Mouse (Mus musculus) layer of hippocampus, postnatal 36 days (tissue): Measurements from ENCODE around the gene Gm11127. TPM values are rescaled to one million over a fixed set of nuclear protein-coding genes. Genes with fewer than 3 reads are reported as not detected.
"Not testable (repeated sequence)": the region's sequence is repeated elsewhere in the genome, so short reads cannot be mapped to it uniquely, and the experiment has no call there.

ENCODE experiments used
- DNase-seq, 2 experiments: peaks; one replicate each; pipeline ENCODE4 v3.0.0; 2022
- total RNA-seq, 2 experiments: library from RNA; stranded (reverse); gene quantifications; 2 replicates each; pipeline ENCODE4 v1.2.3; 2021

Gm11127 gene
- total RNA-seq = 1 to 10 TPM; 1.2 to 1.9 TPM

DNA sequence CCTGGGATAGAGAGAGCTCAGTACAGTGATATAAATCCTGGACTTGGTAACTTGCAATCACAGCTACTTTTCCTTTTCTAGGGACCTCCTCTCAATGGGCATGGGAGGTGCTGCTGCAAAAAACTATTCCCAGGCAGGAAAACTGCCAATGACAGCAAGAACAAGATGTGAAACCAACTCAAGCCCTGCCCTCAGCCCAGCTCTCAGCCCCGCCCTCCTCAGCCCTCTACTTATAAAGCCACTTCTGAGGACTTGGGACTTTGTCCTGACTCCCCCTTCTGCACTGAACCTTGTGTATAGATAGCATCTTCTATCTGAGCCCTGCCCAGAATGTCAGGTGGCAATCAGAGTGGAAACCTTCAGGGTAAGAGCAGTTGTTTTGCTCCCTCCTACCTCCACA is at the start of gene Gm11127:
Gene Gm11127, minus strand, starts transcription at position 10 of the 400 bp plus-strand sequence.
- DNase-seq = not testable (repeated sequence)

DNA sequence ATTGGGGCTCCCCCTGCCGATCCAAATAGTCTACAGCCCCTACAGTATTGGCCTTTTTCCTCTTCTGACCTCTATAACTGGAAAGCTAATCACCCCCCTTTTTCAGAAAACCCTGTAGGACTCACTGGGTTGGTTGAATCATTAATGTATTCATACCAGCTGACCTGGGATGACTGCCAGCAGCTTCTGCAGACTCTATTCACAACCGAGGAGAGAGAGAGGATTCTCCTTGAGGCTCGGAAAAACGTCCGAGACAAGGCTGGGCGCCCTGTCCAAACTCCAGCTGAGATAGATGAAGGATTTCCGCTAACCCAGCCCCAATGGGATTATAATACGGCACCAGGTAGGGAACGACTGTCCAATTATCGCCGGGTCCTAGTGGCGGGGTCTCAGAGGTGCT is 43.9 kb upstream of the Gm11127 start:
- not testable (repeated sequence) for DNase-seq

DNA sequence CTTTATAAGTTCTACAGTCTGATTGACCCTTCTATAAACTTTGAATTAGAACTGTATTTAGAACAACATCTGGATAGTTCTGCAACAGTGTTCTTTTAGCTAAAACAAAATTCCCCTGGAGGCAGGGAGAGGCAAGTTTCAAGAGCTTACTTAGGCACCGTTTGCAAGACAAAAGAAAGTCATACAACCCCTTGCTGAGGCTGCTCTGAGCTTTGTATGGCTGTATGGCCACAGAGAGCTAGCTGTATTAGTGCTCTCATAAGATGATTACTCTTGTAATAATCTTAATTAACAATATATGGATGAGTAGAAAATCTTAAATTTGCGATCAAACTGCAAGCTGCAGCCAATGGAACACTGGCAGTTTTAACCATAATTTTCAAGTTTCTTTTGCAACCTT is 41.4 kb upstream of the Gm11127 start:
- not testable (repeated sequence) for DNase-seq

DNA sequence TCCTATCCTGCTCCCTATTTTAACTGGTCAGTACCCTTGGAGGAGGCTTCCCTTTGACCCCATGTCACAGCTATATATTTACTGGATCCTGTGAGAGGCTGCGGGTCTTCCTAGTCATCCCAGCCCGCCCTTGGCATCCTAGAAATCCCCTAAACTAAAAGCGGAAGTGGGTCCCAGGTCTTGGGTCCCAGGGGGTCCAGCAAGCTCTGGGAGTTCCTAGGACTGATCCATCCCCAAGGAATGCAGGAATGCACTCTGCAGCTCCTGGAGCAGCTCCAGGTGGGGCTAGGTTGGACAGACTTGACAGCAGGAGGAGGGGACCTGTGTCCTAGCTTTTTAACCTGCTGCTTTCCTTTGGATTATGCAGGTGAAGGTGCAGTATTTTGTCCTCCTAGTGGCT is 35.8 kb upstream of the Gm11127 start:
- no peak for DNase-seq

DNA sequence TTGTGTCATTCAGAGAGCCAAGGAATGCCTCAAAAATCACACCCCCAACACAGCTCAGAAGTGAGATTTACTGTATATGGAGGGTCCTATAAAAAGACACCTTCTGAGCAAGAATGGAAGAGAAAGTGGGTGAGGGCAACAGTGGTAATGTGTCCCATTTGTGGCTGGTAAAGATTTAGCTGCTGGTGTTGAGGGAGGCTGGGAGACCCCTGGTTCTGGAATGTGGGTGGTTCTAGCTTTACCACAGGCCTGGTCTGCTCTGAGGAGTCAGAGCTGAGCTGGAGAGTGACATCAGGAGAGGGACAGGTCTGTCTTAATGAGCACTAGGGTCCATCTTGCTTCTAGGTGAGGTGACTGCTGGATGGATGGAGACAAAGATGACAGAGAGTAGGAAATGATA is 34.3 kb upstream of the Gm11127 start:
- not testable (repeated sequence) for DNase-seq

GRCm38 (mm10) chr17:36091933-36092332 is 33.8 kb upstream of the Gm11127 start:
- not testable (repeated sequence) for DNase-seq

DNA sequence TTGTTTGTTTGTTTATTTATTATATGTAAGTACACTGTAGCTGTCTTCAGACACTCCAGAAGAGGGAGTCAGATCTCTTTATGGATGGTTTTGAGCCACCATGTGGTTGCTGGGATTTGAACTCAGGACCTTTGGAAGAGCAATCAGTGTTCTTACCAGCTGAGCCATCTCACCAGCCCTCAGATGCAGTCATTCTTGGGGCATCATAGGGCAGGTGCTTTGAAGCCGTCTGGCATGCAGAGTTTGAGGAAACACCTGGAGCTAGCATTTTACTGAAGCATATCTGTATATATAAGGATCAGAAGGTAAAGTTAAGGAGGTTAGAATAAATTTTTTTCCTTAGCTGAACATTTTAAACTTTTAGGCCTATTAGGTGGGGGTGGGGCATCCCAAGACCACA is 27.8 kb upstream of the Gm11127 start:
- not testable (repeated sequence) for DNase-seq

DNA sequence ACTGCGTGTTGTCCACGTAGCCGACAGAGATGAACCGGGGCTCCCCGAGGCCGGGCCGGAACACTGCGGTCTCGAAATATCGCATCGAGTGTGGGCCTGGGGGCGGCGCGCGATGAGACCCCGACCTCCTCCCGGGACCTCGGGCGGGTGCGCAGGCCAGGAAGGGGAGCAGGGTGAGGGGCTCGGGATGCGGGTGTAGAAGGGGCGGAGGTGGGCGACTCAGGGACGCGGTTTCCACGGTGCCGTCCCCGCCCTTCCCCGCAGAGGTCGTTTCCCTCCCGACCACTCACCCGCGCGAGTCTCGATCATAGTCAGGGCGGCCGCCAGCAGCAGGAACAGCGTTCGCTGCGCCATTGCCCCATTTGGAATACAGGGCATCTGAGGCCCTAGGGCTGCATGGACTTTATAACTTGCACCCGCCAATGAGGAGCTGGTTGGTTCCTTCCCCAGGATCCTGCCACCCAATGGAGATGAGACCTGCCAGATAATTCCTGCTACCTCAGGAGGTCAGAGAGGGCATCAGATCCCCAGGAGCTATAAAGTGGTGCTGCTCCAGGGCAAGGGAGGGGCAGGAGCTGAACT is 25.8 kb upstream of the Gm11127 start:
- DNase-seq = no peak

- no peak for DNase-seq
Measured at GRCm38 (mm10) chr17:36083266-36083869, 25.2 kb upstream of the Gm11127 start.

- not testable (repeated sequence) for DNase-seq
Measured at GRCm38 (mm10) chr17:36082519-36083232, 24.5 kb upstream of the Gm11127 start.

GRCm38 (mm10) chr17:36081901-36082300 is 23.7 kb upstream of the Gm11127 start:
- DNase-seq = not testable (repeated sequence)

DNA sequence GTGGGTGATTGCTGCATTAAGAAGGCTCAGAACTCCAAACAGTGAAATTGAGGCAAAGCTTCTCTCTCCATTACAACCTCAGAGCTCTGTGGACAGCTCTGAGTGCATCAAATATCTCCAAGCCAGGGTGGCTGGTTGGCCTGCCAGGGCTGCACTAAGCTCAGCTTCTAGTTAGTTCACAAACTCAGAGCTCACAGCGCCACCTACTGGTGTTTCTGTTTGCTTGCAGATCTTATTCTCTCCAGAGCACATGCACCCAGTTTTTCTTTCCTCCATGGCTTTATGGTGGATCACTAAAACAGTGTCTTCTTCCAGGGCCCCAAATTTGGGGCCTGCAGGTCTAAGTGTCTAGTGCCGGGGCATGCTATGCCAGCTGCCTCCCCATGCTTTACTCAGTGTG is 2.7 kb upstream of the Gm11127 start:
- DNase-seq = peak; percentile 80 to 83

DNA sequence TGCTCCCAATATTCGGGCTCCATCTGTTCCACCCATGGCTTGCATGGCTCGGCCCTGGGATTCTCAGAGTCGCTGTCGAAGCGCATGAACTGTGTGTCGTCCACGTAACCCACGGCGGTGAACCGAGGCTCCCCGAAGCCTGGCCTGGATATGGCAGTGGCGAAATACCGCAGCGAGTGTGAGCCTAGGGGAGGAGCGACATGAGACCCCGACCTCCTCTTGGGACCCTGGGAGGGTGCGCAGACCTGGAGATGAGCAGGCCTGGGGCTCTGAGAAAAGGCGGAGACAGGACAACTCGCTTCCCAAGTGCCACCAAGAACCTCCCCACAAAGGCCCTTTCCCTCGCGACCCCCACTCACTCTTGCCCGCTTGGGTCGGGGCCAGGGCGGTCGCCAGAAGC is 244 bp downstream of the Gm11127 start:
- DNase-seq = not testable (repeated sequence)

DNA sequence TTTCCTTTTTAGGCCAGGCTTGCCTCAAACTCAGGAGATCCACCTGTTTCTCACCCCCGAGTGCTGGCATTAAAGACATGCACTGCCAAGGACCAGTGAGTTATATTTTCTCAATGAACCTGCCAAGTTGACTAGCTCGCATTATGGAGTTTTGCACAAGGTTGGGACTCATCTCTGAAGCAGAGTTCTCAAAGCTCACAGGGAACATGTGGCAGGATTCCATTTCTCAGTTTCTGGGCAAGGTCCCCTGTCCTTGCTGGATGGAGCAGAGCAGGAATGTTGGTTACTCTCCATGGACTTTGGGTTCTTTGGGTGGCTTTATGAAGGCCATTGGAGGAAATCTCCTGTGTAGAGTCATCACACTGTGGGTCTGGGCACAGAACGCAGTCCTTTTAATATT is 14.9 kb downstream of the Gm11127 start:
- DNase-seq = no peak

GRCm38 (mm10) chr17:36042610-36043169 is 15.5 kb downstream of the Gm11127 start, which contains the start of the genes H2-T22 and Gm6034:
H2-T22 (minus strand) TSS chr17:36042747.
Gm6034 (plus strand) TSS chr17:36042961.
- DNase-seq = peak; percentile 66 to 68

DNA sequence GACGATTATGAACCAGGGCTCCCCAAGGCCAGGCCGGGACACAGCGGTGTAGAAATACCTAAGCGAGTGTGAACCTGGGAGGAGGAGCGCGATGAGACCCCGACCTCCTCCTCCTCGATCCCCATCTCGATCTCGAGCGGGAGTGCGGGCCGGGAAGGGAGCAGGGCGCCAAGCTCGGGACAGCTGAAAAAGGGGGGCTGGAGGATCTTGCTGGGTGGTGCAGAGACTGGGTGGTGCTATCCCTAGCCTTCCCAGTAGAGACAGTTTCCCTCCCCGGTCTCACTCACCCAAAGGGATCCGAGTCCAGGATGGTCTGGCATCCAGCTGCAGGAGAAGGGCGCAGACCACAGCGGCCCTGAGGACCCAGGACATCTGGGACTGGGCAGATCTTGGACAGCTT is 16.1 kb downstream of the Gm11127 start:
- peak; percentile 12 to 16 for DNase-seq

- not testable (repeated sequence) for DNase-seq
Measured at GRCm38 (mm10) chr17:36040604-36041003, 17.6 kb downstream of the Gm11127 start.

- not testable (repeated sequence) for DNase-seq
Measured at GRCm38 (mm10) chr17:36036126-36036525, 22.0 kb downstream of the Gm11127 start.

GRCm38 (mm10) chr17:36035010-36035638 is 23.0 kb downstream of the Gm11127 start:
- DNase-seq = peak in 1 of 2 experiments; percentile 51

- not testable (repeated sequence) for DNase-seq
Measured at GRCm38 (mm10) chr17:36034524-36034923, 23.6 kb downstream of the Gm11127 start.

DNA sequence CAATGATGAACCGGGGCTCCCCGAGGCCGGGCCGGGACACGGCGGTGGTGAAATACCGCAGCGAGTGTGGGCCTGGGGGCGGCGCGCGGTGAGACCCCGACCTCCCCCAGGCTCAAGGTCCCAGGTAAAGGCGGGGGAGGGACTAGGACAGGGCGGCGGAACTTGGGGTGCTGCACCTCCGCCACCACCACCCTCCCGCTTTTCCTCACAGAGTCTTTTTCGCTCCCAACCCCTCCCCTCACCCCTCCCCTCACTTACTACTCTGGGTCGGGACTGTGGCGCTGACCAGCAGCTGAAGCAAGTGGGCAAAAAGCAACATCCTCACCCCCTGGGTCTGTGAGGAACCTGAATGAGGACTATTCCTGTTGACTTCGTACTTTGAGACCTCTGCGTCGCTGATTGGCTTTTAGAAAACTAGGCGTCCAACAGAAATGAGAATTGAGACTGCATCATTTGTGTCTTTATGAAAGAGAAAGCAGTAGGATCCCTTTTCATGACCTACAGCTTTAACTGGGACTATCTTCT is 25.8 kb downstream of the Gm11127 start, which contains the start of gene H2-T23:
Gene H2-T23, minus strand, starts transcription at position 505 of the 525 bp plus-strand sequence.
- DNase-seq = not testable (repeated sequence)
